Mouse (Mus musculus) ES-E14 (cell line): ENCODE measurements around the gene Nxpe4. TPM values are rescaled to one million over a fixed set of nuclear protein-coding genes. Genes with fewer than 3 reads are reported as not detected.
"Not testable (repeated sequence)": the region's sequence is repeated elsewhere in the genome, so short reads cannot be mapped to it uniquely, and the experiment has no call there.

Experiments used
- DNase-seq: peaks from one replicate; pipeline ENCODE4 v3.0.0-alpha.2; 2013; ENCODE audit warnings: low read depth, low spot score
- H3K27ac ChIP-seq: 2 replicates; pipeline ENCODE4 v1.5.1; 2012; ENCODE audit warnings: low read depth, mild to moderate bottlenecking, low read length, moderate library complexity, mixed read lengths; ENCODE audit not compliant: poor library complexity, insufficient read depth, severe bottlenecking
- H3K36me3 ChIP-seq: 2 replicates; pipeline ENCODE4 v1.6.1; 2012; ENCODE audit warnings: mild to moderate bottlenecking, low read length, moderate library complexity, mixed read lengths; ENCODE audit not compliant: control insufficient read depth, poor library complexity, insufficient read depth, severe bottlenecking
- H3K4me1 ChIP-seq, 2 experiments: fragments of 150-350 bp in 1 of 2; sonication (generic) in 1 of 2; 2 replicates each; pipeline ENCODE4 v1.6.1; 2012; ENCODE audit warnings: low read length in 2 of 2, mild to moderate bottlenecking in 1 of 2, mixed read lengths in 1 of 2; ENCODE audit not compliant: control insufficient read depth in 2 of 2, insufficient read depth in 2 of 2, poor library complexity in 1 of 2
- H3K4me3 ChIP-seq, 2 experiments: fragments of 150-350 bp in 1 of 2; sonication (generic) in 1 of 2; 2 replicates each; pipeline ENCODE4 v1.5.1; 2012; ENCODE audit warnings: low read length in 2 of 2, low read depth in 1 of 2, mild to moderate bottlenecking in 1 of 2, mixed read lengths in 1 of 2; ENCODE audit not compliant: insufficient read depth in 1 of 2, poor library complexity in 1 of 2, severe bottlenecking in 1 of 2
- H3K9ac ChIP-seq: 2 replicates; pipeline ENCODE4 v1.6.1; 2012; ENCODE audit warnings: low read depth, mild to moderate bottlenecking, low read length, mixed read lengths; ENCODE audit not compliant: poor library complexity, insufficient read depth, severe bottlenecking
- H3K9me3 ChIP-seq: fragments of 150-350 bp; sonication (generic); 2 replicates; pipeline ENCODE4 v1.6.1; 2012; ENCODE audit warnings: low read depth, mild to moderate bottlenecking, low read length; ENCODE audit not compliant: control insufficient read depth, insufficient read depth
- CHD2 ChIP-seq: IDR thresholded peaks from 2 replicates; pipeline ENCODE4 v1.6.1; 2014; ENCODE audit warnings: mild to moderate bottlenecking, low read depth, low read length, inconsistent platforms
- HCFC1 ChIP-seq: IDR thresholded peaks from 2 replicates; pipeline ENCODE4 v1.6.1; 2012; ENCODE audit warnings: low read length, inconsistent platforms, borderline replicate concordance; ENCODE audit not compliant: insufficient read depth
- MAFK ChIP-seq: IDR thresholded peaks from 2 replicates; pipeline ENCODE4 v1.6.1; 2014; ENCODE audit warnings: mild to moderate bottlenecking, low read depth, low read length, inconsistent platforms; ENCODE audit not compliant: insufficient read depth
- ZC3H11A ChIP-seq: IDR thresholded peaks from 2 replicates; pipeline ENCODE4 v1.6.1; 2012; ENCODE audit warnings: low read depth, mild to moderate bottlenecking, inconsistent platforms, low read length, borderline replicate concordance
- ZNF384 ChIP-seq: IDR thresholded peaks from 2 replicates; pipeline ENCODE4 v1.6.1; 2012; ENCODE audit warnings: low read depth, low read length, inconsistent platforms
- in situ Hi-C, 2 experiments: fragments of 600-800 bp; cut with MboI; formaldehyde crosslinking; loops; one replicate each; pipeline ENCODE4 v1.15.1; 2025; ENCODE audit warnings: low sequenced_read_pairs in 2 of 2, inconsistent platforms in 1 of 2; ENCODE audit not compliant: unreplicated experiment in 2 of 2
- total RNA-seq: library from RNA; depleted of rRNA; stranded (reverse); fragments of 300-350 nt; gene quantifications from 2 replicates; pipeline ENCODE4 v1.2.3, GENCODE M21; 2012

The Nxpe4 gene
- total RNA-seq, 1 experiment: 0.94 TPM

DNA sequence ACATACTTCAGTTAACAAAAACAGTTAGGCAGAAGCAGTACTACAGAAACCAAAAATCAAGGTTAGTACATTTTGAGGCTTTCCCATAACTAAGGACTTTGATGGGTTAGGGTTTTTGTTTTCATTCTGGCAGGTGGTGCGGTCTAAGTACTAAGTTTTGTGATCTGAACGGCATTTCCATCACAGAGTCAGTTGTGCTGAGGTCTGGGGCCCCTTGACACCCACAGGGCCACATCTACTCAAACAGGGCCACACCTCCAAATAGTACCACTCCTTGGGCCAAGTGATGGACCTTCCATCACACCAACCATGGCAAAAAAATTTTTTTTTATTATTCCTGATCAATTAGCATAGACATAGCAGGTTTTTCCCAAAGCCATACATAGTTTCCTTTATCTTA, 251.8 kb downstream of the Nxpe4 start:
- in situ Hi-C loops: no loop called here
- no peaks in the 10 kb centered on the region for H3K4me1 ChIP-seq
- TF ChIP-seq MAFK: no peak
- DNase-seq: no peak
- H3K36me3 ChIP-seq: no peaks in the 10 kb centered on the region
- H3K4me3 ChIP-seq: no peak overlapping the region
- no peaks in the 10 kb centered on the region for H3K9me3 ChIP-seq
- no peak overlapping the region for H3K9ac ChIP-seq
- H3K27ac ChIP-seq: no peak overlapping the region

DNA sequence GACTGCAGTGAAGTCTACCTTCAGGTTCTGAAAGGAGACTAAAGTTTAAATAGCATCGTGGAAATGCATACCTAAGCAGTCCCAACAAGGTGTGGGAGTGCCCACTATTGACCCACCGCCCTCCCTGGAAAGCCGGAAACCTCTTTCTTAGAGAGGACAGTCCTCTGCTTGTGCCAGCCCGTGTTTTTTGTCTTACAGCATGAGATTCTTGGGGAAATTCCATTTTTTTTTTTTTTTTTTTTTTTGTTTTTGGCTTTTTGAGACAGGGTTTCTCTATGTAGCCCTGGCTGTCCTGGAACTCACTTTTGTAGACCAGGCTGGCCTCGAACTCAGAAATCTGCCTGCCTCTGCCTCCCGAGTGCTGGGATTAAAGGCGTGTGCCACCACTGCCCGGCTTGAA, 255.5 kb downstream of the Nxpe4 start:
- H3K4me1 ChIP-seq, H3K9me3 ChIP-seq, H3K9ac ChIP-seq, H3K4me3 ChIP-seq, H3K27ac ChIP-seq, H3K36me3 ChIP-seq, DNase-seq, in situ Hi-C loops: not testable (repeated sequence)

GRCm38 (mm10) chr9:48417994-48418393, 256.2 kb downstream of the Nxpe4 start:
- Histone ChIP-seq H3K9me3 (no peaks in the 10 kb centered on the region), H3K36me3 (no peaks in the 10 kb centered on the region), H3K9ac (no peak overlapping the region), H3K27ac (no peak overlapping the region), H3K4me3 (no peak overlapping the region), H3K4me1 (no peaks in the 10 kb centered on the region)
- no peak for DNase-seq
- no peak for TF ChIP-seq MAFK
- TF ChIP-seq HCFC1: no peak
- TF ChIP-seq ZC3H11A: no peak
- TF ChIP-seq CHD2: no peak
- no peak for TF ChIP-seq ZNF384
- in situ Hi-C loops: no loop called here

- Histone ChIP-seq H3K4me1 (no peaks in the 10 kb centered on the region), H3K9ac (no peak overlapping the region), H3K4me3 (no peak overlapping the region), H3K9me3 (no peaks in the 10 kb centered on the region), H3K27ac (no peak overlapping the region), H3K36me3 (no peaks in the 10 kb centered on the region)
- in situ Hi-C loops: no loop called here
- TF ChIP-seq MAFK: no peak
- TF ChIP-seq CHD2: no peak
- TF ChIP-seq ZNF384: no peak
- no peak for TF ChIP-seq ZC3H11A
- no peak for TF ChIP-seq HCFC1
- DNase-seq: no peak
Observed at GRCm38 (mm10) chr9:48418397-48418796, 256.6 kb downstream of the Nxpe4 start.

- Histone ChIP-seq H3K4me3 (no peak overlapping the region), H3K27ac (no peak overlapping the region), H3K9me3 (no peaks in the 10 kb centered on the region), H3K36me3 (no peaks in the 10 kb centered on the region), H3K4me1 (no peaks in the 10 kb centered on the region), H3K9ac (no peak overlapping the region)
- DNase-seq: no peak
- TF ChIP-seq CHD2: no peak
- no peak for TF ChIP-seq MAFK
- TF ChIP-seq ZC3H11A: no peak
- TF ChIP-seq HCFC1: no peak
- TF ChIP-seq ZNF384: no peak
- in situ Hi-C loops: no loop called here
Observed at GRCm38 (mm10) chr9:48418829-48419228, 257.0 kb downstream of the Nxpe4 start.
